Mouse (Mus musculus): ENCODE results near the gene Med9. TPM values are rescaled to one million over a fixed set of nuclear protein-coding genes. Genes with fewer than 3 reads are reported as not detected.
"Not testable (repeated sequence)": the region's sequence is repeated elsewhere in the genome, so short reads cannot be mapped to it uniquely, and the experiment has no call there.

The Med9 gene
- polyA plus RNA-seq, 1 experiment: 19.7 TPM

DNA sequence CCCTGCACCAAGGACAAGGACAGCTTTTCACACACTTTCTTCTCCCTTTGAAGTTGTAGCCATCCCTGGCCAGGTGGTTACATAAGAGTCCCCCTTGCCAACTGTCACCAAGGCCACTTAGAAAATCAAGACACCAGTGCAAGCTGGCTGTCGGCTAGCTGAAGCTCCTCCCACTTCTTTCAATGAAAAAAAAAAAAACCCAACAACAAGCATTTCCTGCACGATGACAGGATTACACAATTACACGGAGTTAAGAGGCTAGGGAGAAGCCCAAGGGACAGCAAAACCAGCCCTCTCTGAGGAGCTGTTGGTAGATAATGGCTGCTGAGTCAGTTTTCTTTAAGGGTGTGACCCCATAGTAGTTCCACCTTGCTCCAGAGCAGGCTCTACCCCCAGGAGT, 6.6 kb upstream of the Med9 start:
- TF ChIP-seq CTCF (IDR thresholded peaks at IDR 0.05; ENCODE audit: extremely low read depth, insufficient read length, insufficient replicate concordance, low read depth, low read length) (no peak), POLR2A (IDR thresholded peaks at IDR 0.05; ENCODE audit: low read depth, low read length) (peak; percentile 25; the same call in 1 of the 2 replicates)
- Histone ChIP-seq H3K4me1 (ENCODE audit: control insufficient read depth, insufficient read depth, insufficient read length, low read length) (peaks cover 33% of the 10 kb centered on the region), H3K27ac (ENCODE audit: insufficient read depth, low read depth, low read length) (peak overlapping the region; percentile 90), H3K36me3 (ENCODE audit: control insufficient read depth, insufficient read depth, low read length) (no peaks in the 10 kb centered on the region), H3K4me3 (ENCODE audit: low read depth, low read length) (no peak overlapping the region), H3K27me3 (ENCODE audit: control insufficient read depth, insufficient read depth, low read length) (no peaks in the 10 kb centered on the region)
- WGBS: 1% methylated on average over 3 of the region's 3 CpGs

DNA sequence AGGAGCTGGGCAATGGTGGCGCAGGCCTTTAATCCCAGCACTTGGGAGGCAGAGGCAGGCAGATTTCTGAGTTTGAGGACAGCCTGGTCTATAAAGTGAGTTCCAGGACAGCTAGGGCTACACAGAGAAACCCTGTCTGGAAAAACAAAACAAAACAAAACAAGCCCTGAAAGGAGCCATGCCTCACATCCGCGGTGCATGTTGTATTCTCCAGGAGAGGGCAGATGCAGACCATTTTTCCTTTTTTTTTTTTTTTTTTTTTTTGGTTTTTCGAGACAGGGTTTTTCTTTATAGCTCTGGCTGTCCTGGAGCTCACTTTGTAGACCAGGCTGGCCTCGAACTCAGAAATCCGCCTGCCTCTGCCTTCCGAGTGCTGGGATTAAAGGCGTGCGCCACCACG, 3.2 kb upstream of the Med9 start:
- 87% methylated on average over 10 of the region's 10 CpGs for WGBS
- not testable (repeated sequence) for H3K27ac ChIP-seq (ENCODE audit: insufficient read depth, low read depth, low read length); H3K27me3 ChIP-seq (ENCODE audit: control insufficient read depth, insufficient read depth, low read length); H3K36me3 ChIP-seq (ENCODE audit: control insufficient read depth, insufficient read depth, low read length); H3K4me3 ChIP-seq (ENCODE audit: low read depth, low read length)
- peaks cover 31% of the 10 kb centered on the region for H3K4me1 ChIP-seq (ENCODE audit: control insufficient read depth, insufficient read depth, insufficient read length, low read length)

DNA sequence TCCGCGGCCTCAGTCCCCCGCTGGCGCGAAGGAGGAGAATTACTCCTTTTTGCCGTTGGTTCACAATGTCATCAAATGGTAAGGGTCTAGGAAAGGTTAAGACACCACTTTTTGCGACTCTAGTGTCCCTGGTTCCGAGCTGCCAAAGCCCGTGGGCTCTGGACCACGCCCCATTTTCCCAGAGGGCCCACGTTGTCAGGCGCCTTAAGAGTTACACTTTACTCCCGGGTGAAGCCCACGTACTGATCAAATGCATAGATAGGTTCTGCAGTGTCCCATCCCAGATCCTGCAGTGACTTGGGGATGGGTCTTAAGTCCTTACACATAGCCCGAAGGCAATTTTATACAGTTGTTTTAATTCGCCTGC, 378 bp downstream of the Med9 start:
- H3K4me3 ChIP-seq (ENCODE audit: low read depth, low read length): peak overlapping the region; percentile 94
- no peak; the same call in 1 of the 2 replicates for TF ChIP-seq POLR2A (IDR thresholded peaks at IDR 0.05; ENCODE audit: low read depth, low read length)
- TF ChIP-seq CTCF (IDR thresholded peaks at IDR 0.05; ENCODE audit: extremely low read depth, insufficient read length, insufficient replicate concordance, low read depth, low read length): no peak
- 0 out of 2 replicates have a peak overlapping the region, but pooled peaks have one; percentile 7 for H3K27ac ChIP-seq (ENCODE audit: insufficient read depth, low read depth, low read length)
- H3K27me3 ChIP-seq (ENCODE audit: control insufficient read depth, insufficient read depth, low read length): no peaks in the 10 kb centered on the region
- WGBS: under 1% methylated on average over 16 of the region's 16 CpGs
- no peaks in the 10 kb centered on the region for H3K36me3 ChIP-seq (ENCODE audit: control insufficient read depth, insufficient read depth, low read length)
- 0 out of 2 replicates have a peak, but pooled peaks cover 3% of the 10 kb centered on the region for H3K4me1 ChIP-seq (ENCODE audit: control insufficient read depth, insufficient read depth, insufficient read length, low read length)

DNA sequence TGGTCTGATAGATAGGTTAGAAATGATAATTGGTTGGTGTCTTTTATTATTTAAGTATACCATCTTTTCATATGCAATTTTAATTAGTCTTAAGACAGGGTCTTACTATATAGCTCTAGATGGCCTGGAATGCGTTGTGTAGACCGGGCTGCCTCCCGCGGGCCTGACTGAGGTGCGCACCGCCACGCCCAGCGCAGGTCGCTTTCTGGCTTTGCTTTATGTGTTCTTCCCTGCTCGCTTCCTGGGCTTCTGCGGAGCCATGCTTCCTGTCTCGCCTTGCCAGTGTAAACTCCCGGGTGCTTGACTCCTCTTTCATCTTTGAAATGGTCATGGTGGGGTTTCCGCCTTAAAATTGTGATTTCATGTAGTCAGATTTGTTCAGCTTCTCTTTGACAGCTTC, 4.9 kb downstream of the Med9 start:
- no peak overlapping the region for H3K27ac ChIP-seq (ENCODE audit: insufficient read depth, low read depth, low read length)
- WGBS: 88% methylated on average over 14 of the region's 14 CpGs
- H3K4me1 ChIP-seq (ENCODE audit: control insufficient read depth, insufficient read depth, insufficient read length, low read length): 0 out of 2 replicates have a peak, but pooled peaks cover under 1% of the 10 kb centered on the region
- TF ChIP-seq CTCF (IDR thresholded peaks at IDR 0.05; ENCODE audit: extremely low read depth, insufficient read length, insufficient replicate concordance, low read depth, low read length) (no peak), POLR2A (IDR thresholded peaks at IDR 0.05; ENCODE audit: low read depth, low read length) (no peak)
- H3K4me3 ChIP-seq (ENCODE audit: low read depth, low read length): no peak overlapping the region
- H3K36me3 ChIP-seq (ENCODE audit: control insufficient read depth, insufficient read depth, low read length): peaks cover 7% of the 10 kb centered on the region; the same call in 1 of the 2 replicates
- no peaks in the 10 kb centered on the region for H3K27me3 ChIP-seq (ENCODE audit: control insufficient read depth, insufficient read depth, low read length)

DNA sequence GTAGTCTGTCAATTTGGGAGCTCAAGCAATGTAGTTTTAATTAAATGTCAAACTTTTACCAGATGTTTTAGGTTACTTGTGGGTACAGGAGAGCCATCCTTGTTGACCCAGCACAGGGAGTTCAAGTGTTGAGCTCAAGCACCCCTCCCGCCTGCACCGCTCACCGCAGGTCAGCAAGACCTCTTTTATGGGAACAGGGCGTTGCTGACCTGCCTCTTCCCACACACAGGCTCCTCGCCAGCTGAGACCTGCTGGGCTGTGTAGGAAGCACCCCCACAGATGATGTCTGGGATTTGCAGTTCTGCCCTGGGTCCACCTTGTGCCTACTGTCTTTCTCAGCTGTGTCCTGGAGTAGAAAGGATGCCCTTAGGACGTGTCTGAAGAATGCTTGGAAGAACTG, 8.7 kb downstream of the Med9 start:
- 90% methylated on average over 6 of the region's 6 CpGs for WGBS
- no peaks in the 10 kb centered on the region for H3K4me1 ChIP-seq (ENCODE audit: control insufficient read depth, insufficient read depth, insufficient read length, low read length)
- TF ChIP-seq CTCF (IDR thresholded peaks at IDR 0.05; ENCODE audit: extremely low read depth, insufficient read length, insufficient replicate concordance, low read depth, low read length) (no peak), POLR2A (IDR thresholded peaks at IDR 0.05; ENCODE audit: low read depth, low read length) (no peak)

DNA sequence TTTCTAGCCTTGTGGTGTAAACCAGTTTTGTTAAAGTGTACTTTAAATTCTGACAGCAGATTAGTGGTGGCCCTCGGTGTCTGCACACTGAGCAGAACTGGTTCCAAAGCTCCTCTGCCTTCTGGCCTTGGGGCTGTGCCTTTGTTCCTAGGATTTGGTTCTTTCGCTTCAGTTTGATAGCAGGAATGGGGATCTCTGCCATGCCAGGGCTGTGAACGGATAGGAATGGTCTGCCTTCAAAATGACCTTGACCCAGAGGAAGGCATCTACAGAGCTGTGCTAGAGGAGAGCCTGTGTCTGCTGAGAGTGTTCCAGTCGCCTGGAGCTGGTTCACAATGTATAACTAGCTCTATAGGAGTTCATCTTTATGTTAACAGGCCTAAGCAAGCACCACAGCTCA, 11.4 kb downstream of the Med9 start:
- 83% methylated on average over 4 of the region's 4 CpGs for WGBS
- Histone ChIP-seq H3K4me3 (ENCODE audit: low read depth, low read length) (no peak overlapping the region), H3K4me1 (ENCODE audit: control insufficient read depth, insufficient read depth, insufficient read length, low read length) (peaks cover 9% of the 10 kb centered on the region), H3K27ac (ENCODE audit: insufficient read depth, low read depth, low read length) (no peak overlapping the region), H3K27me3 (ENCODE audit: control insufficient read depth, insufficient read depth, low read length) (peaks cover 7% of the 10 kb centered on the region), H3K36me3 (ENCODE audit: control insufficient read depth, insufficient read depth, low read length) (peaks cover 18% of the 10 kb centered on the region)
- TF ChIP-seq POLR2A (IDR thresholded peaks at IDR 0.05; ENCODE audit: low read depth, low read length): no peak
- no peak for TF ChIP-seq CTCF (IDR thresholded peaks at IDR 0.05; ENCODE audit: extremely low read depth, insufficient read length, insufficient replicate concordance, low read depth, low read length)

More for the DNA sequence above, 8.7 kb downstream of the Med9 start:
- no peak overlapping the region for H3K4me3 ChIP-seq (ENCODE audit: low read depth, low read length)
- H3K27me3 ChIP-seq (ENCODE audit: control insufficient read depth, insufficient read depth, low read length): no peaks in the 10 kb centered on the region
- peaks cover 17% of the 10 kb centered on the region for H3K36me3 ChIP-seq (ENCODE audit: control insufficient read depth, insufficient read depth, low read length)
- H3K27ac ChIP-seq (ENCODE audit: insufficient read depth, low read depth, low read length): no peak overlapping the region

DNA sequence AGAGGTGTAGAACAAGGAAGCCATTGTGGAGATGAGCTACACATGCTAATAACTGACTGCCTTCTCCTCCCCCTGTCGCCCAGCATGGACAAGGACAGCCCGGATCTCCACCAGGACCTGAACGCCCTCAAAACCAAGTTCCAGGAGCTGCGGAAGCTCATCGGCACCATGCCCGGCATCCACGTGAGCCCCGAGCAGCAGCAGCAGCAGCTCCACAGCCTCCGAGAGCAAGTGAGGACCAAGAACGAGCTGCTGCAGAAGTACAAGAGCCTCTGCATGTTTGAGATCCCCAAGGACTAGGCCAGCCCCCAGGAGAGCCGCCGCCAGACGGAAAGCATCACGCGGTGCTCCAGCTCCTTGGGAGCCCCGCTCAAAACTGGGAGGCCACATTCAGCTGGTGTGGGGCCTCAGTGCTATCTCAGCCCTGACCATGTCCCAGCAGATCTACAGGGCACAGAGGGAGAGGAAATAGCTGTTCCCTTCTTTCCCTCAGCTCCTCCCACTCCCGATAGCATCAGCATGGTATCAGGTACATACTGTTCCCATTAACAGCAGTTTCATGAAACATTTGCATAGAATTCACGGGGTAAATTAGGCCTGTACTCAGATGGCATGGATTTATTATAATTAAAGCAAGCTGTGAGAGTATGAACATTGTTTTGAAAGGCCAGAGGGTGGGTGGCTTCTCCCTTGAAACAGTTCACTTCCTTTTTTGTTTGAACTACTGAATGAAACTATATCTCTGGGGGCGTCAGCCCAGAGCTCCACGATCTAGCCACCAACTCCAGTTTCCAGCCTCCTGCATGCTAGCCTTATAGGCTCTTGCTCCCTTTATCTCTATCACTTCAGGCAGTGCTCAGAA, 12.7 kb downstream of the Med9 start:
- peaks cover 8% of the 10 kb centered on the region for H3K27me3 ChIP-seq (ENCODE audit: control insufficient read depth, insufficient read depth, low read length)
- TF ChIP-seq POLR2A (IDR thresholded peaks at IDR 0.05; ENCODE audit: low read depth, low read length) (no peak), CTCF (IDR thresholded peaks at IDR 0.05; ENCODE audit: extremely low read depth, insufficient read length, insufficient replicate concordance, low read depth, low read length) (no peak)
- H3K27ac ChIP-seq (ENCODE audit: insufficient read depth, low read depth, low read length): no peak overlapping the region
- WGBS: 90% methylated on average over 20 of the region's 20 CpGs
- peaks cover 9% of the 10 kb centered on the region for H3K4me1 ChIP-seq (ENCODE audit: control insufficient read depth, insufficient read depth, insufficient read length, low read length)
- H3K36me3 ChIP-seq (ENCODE audit: control insufficient read depth, insufficient read depth, low read length): peaks cover 17% of the 10 kb centered on the region
- no peak overlapping the region for H3K4me3 ChIP-seq (ENCODE audit: low read depth, low read length)
